Mouse (Mus musculus) spleen, adult 18-20 months (tissue): Measurements from ENCODE around the gene Plk3.
"Not testable (repeated sequence)": the region's sequence is repeated elsewhere in the genome, so short reads cannot be mapped to it uniquely, and the experiment has no call there.

Experiments
- DNase-seq, 2 experiments: peaks; one replicate each; pipeline ENCODE4 v3.0.0; 2022; ENCODE audit warnings: mixed read lengths in 2 of 2

Gene Plk3

GRCm38 (mm10) chr4:117133817-117134600 lies at the start of gene Plk3:
Gene Plk3 (minus strand): TSS chr4:117133963.
- peak; percentile 98 to 99 for DNase-seq

GRCm38 (mm10) chr4:117182759-117183096 lies 49.0 kb upstream of the Plk3 start:
- DNase-seq, result not testable (repeated sequence)

GRCm38 (mm10) chr4:117181863-117182758 lies 48.3 kb upstream of the Plk3 start, which contains the start of gene Kif2c:
Gene Kif2c (minus strand): TSS chr4:117182639.
- DNase-seq, result peak; percentile 84 to 92

GRCm38 (mm10) chr4:117169936-117170335 lies 36.2 kb upstream of the Plk3 start:
- no peak for DNase-seq

- no peak for DNase-seq
Observed at GRCm38 (mm10) chr4:117161183-117161582, 27.4 kb upstream of the Plk3 start.

GRCm38 (mm10) chr4:117159666-117160065 lies 25.9 kb upstream of the Plk3 start:
- no peak for DNase-seq

GRCm38 (mm10) chr4:117156372-117156771 lies 22.6 kb upstream of the Plk3 start:
- no peak for DNase-seq

GRCm38 (mm10) chr4:117155792-117156355 lies 22.1 kb upstream of the Plk3 start, which contains the start of gene Rps8:
Gene Rps8 (minus strand): TSS chr4:117156243.
- peak; percentile 77 to 81 for DNase-seq

GRCm38 (mm10) chr4:117155020-117155791 lies 21.4 kb upstream of the Plk3 start:
- DNase-seq, result no peak

- no peak for DNase-seq
Observed at GRCm38 (mm10) chr4:117152714-117153113, 19.0 kb upstream of the Plk3 start.

GRCm38 (mm10) chr4:117151416-117151815 lies 17.7 kb upstream of the Plk3 start:
- no peak for DNase-seq

- no peak for DNase-seq
Observed at GRCm38 (mm10) chr4:117150212-117150733, 16.5 kb upstream of the Plk3 start.

GRCm38 (mm10) chr4:117149291-117150211 lies 15.8 kb upstream of the Plk3 start:
- DNase-seq, result no peak

GRCm38 (mm10) chr4:117148815-117149214 lies 15.1 kb upstream of the Plk3 start:
- DNase-seq, result no peak

- no peak for DNase-seq
Observed at GRCm38 (mm10) chr4:117148047-117148713, 14.4 kb upstream of the Plk3 start.

- DNase-seq, result peak; percentile 71 to 88
Observed at GRCm38 (mm10) chr4:117146176-117146575, 12.4 kb upstream of the Plk3 start.

- no peak for DNase-seq
Observed at GRCm38 (mm10) chr4:117145248-117145647, 11.5 kb upstream of the Plk3 start.

GRCm38 (mm10) chr4:117143023-117143422 lies 9.3 kb upstream of the Plk3 start:
- DNase-seq, result no peak

GRCm38 (mm10) chr4:117140613-117141012 lies 6.8 kb upstream of the Plk3 start:
- DNase-seq, result no peak

- DNase-seq, result peak in 1 of 2 experiments; percentile 40
Observed at GRCm38 (mm10) chr4:117139217-117139612, 5.5 kb upstream of the Plk3 start.
